Mouse (Mus musculus) intestine, embryonic 15.5 days (tissue): ENCODE results near the gene Gm7903. TPM values are rescaled to one million over a fixed set of nuclear protein-coding genes. Genes with fewer than 3 reads are reported as not detected.
"Not testable (repeated sequence)": the region's sequence is repeated elsewhere in the genome, so short reads cannot be mapped to it uniquely, and the experiment has no call there.

Experiments used
- ATAC-seq: fragments of 200-750 bp; cut with Nextera tagmentation; 2 replicates; pipeline ENCODE4 v1.8.0; 2017; ENCODE audit warnings: moderate TSS enrichment, moderate library complexity
- H3K27ac ChIP-seq: fragments of 300-500 bp; sonication (generic); 2 replicates; pipeline ENCODE4 v1.5.1; 2015; ENCODE audit warnings: mild to moderate bottlenecking, inconsistent platforms
- H3K27me3 ChIP-seq: fragments of 300-500 bp; sonication (generic); replicated peaks from 2 replicates; pipeline ENCODE4 v1.6.1; 2015; ENCODE audit warnings: inconsistent platforms
- H3K36me3 ChIP-seq: fragments of 300-500 bp; sonication (generic); 2 replicates; pipeline ENCODE4 v1.6.1; 2015; ENCODE audit warnings: inconsistent platforms
- H3K4me1 ChIP-seq: fragments of 300-500 bp; sonication (generic); replicated peaks from 2 replicates; pipeline ENCODE4 v1.6.1; 2015; ENCODE audit warnings: inconsistent platforms
- H3K4me2 ChIP-seq: fragments of 300-500 bp; sonication (generic); replicated peaks from 2 replicates; pipeline ENCODE4 v1.6.1; 2015; ENCODE audit warnings: mild to moderate bottlenecking, inconsistent platforms
- H3K4me3 ChIP-seq: fragments of 300-500 bp; sonication (generic); replicated peaks from 2 replicates; pipeline ENCODE4 v1.5.1; 2015; ENCODE audit warnings: inconsistent platforms
- H3K9ac ChIP-seq: fragments of 300-500 bp; sonication (generic); 2 replicates; pipeline ENCODE4 v1.6.1; 2015; ENCODE audit warnings: inconsistent platforms
- H3K9me3 ChIP-seq: fragments of 300-500 bp; sonication (generic); 2 replicates; pipeline ENCODE4 v1.6.1; 2016; ENCODE audit warnings: inconsistent platforms
- WGBS: fragments of 180-500 bp; shearing (Covaris S2); methylation state at CpG from one replicate; pipeline ENCODE4 v1.1.7; 2015; 5-methylcytosine and 5-hydroxymethylcytosine counted together
- polyA plus RNA-seq: library from polyadenylated mRNA; unstranded; fragments of >200 nt; fragmentation: Nextera tagmentation; extraction: Ambion mirVana; gene quantifications from 2 replicates; pipeline ENCODE4 v1.2.1, GENCODE M21; 2015

The Gm7903 gene
- not detected in 2 replicates for polyA plus RNA-seq

GRCm38 (mm10) chrX:135433535-135433934 is at the start of gene Gm7903:
TSS of gene Gm7903 (plus strand) at chrX:135433835.
- not testable (repeated sequence) for H3K27ac ChIP-seq, H3K9me3 ChIP-seq, H3K27me3 ChIP-seq, H3K4me2 ChIP-seq, H3K9ac ChIP-seq, H3K4me3 ChIP-seq, ATAC-seq, H3K4me1 ChIP-seq, H3K36me3 ChIP-seq
- no CpG with 5 or more reads among the region's 15 CpGs for WGBS

GRCm38 (mm10) chrX:135403578-135403977 is 30.1 kb upstream of the Gm7903 start:
- not testable (repeated sequence) for H3K4me3 ChIP-seq, H3K4me1 ChIP-seq, ATAC-seq, H3K27ac ChIP-seq, H3K9ac ChIP-seq, H3K36me3 ChIP-seq, H3K27me3 ChIP-seq, H3K4me2 ChIP-seq, H3K9me3 ChIP-seq
- no CpG with 5 or more reads among the region's 3 CpGs for WGBS

- H3K4me3 ChIP-seq, H3K9me3 ChIP-seq, H3K4me1 ChIP-seq, H3K36me3 ChIP-seq, H3K9ac ChIP-seq, H3K27me3 ChIP-seq, H3K4me2 ChIP-seq, ATAC-seq, H3K27ac ChIP-seq: not testable (repeated sequence)
- WGBS, result 45% methylated on average over 4 of the region's 7 CpGs
These were observed 12.4 kb upstream of the Gm7903 start for GRCm38 (mm10) chrX:135421203-135421602.

- not testable (repeated sequence) for H3K9ac ChIP-seq, H3K27me3 ChIP-seq, H3K9me3 ChIP-seq, H3K4me3 ChIP-seq, ATAC-seq, H3K36me3 ChIP-seq, H3K4me1 ChIP-seq, H3K4me2 ChIP-seq, H3K27ac ChIP-seq
These were observed 11.8 kb upstream of the Gm7903 start for GRCm38 (mm10) chrX:135421824-135422223.

GRCm38 (mm10) chrX:135422473-135422872 is 11.2 kb upstream of the Gm7903 start:
- not testable (repeated sequence) for H3K4me1 ChIP-seq, H3K27me3 ChIP-seq, H3K27ac ChIP-seq, H3K9ac ChIP-seq, H3K36me3 ChIP-seq, H3K4me3 ChIP-seq, H3K4me2 ChIP-seq, H3K9me3 ChIP-seq, ATAC-seq
- no CpG with 5 or more reads among the region's 4 CpGs for WGBS

DNA sequence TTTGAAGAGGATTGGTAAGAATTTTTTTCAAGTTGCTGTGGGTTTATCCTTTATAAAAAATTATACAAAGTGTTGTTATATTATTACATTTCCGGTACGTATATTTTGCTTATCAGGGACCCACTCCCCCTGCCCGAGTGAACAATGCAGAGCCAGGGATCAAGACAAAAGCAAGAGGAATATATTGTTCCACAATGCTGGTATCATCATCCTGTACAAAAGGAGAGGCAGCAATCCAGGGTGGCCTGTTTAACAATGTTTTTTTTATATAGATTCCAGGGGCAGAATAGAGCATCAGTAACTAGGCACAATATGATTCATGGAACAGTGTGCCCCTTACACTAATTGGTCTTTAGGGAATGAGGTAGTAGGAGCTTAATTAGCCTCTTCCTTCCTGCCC is 30.5 kb downstream of the Gm7903 start:
- WGBS, result no CpG with 5 or more reads among the region's 3 CpGs

GRCm38 (mm10) chrX:135481902-135482301 is 48.3 kb downstream of the Gm7903 start:
- not testable (repeated sequence) for ATAC-seq, H3K4me1 ChIP-seq, H3K4me3 ChIP-seq, H3K27ac ChIP-seq, H3K4me2 ChIP-seq, H3K27me3 ChIP-seq, H3K36me3 ChIP-seq, H3K9ac ChIP-seq, H3K9me3 ChIP-seq
- WGBS, result no CpG with 5 or more reads among the region's 6 CpGs

More for the DNA sequence above, 30.5 kb downstream of the Gm7903 start:
- H3K4me1 ChIP-seq, ATAC-seq, H3K36me3 ChIP-seq, H3K27me3 ChIP-seq, H3K9me3 ChIP-seq, H3K4me3 ChIP-seq, H3K4me2 ChIP-seq, H3K9ac ChIP-seq, H3K27ac ChIP-seq: not testable (repeated sequence)

DNA sequence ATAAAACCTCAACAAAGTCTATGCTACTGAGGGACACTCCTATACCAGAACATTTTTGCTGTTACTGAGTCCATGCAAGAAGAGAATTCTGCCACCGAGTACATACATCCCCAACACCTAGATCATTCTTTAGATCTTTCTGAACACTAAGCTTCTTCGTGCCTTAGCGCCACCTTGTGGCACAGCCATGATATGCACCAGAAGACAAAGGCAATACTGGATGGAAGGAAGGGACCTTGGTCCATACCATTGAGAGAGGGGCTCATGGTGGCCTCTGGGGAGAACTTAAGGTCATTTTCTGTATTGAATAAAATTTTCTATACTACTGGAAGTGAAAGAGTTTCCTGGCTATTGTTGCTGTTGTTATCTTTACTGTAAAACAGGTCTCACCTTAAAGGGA is 49.5 kb downstream of the Gm7903 start:
- H3K9ac ChIP-seq, H3K27ac ChIP-seq, H3K27me3 ChIP-seq, ATAC-seq, H3K4me1 ChIP-seq, H3K4me2 ChIP-seq, H3K4me3 ChIP-seq, H3K36me3 ChIP-seq, H3K9me3 ChIP-seq: not testable (repeated sequence)
- no CpG with 5 or more reads among the region's 3 CpGs for WGBS

Other genes starting within 250 kb of the Gm7903 start
- gene Tceal6, start 223.1 kb upstream of the Gm7903 start, polyA plus RNA-seq, result 0.88 and 0.97 TPM in 2 replicates
- gene Pramel3, start 131.5 kb upstream of the Gm7903 start, polyA plus RNA-seq, result not detected in 2 replicates
- not detected in 2 replicates for gene Gm5128, start 60.6 kb upstream of the Gm7903 start, polyA plus RNA-seq
- not detected in 2 replicates for gene AV320801, start 60.8 kb downstream of the Gm7903 start, polyA plus RNA-seq
- gene Nxf7, start 164.9 kb downstream of the Gm7903 start, polyA plus RNA-seq, result 0.53 TPM in 1 of 2 replicates, not detected in the other
- gene Prame, start 193.9 kb downstream of the Gm7903 start, polyA plus RNA-seq, result not detected in 2 replicates